Mouse (Mus musculus): ENCODE measurements at regions not wholly inside any gene's neighbourhood (a gene's known extent, or its start where the extent isn't known, plus 50 kb on each side); places are given as distances from the start of the nearest gene placed in this dataset.

DNA sequence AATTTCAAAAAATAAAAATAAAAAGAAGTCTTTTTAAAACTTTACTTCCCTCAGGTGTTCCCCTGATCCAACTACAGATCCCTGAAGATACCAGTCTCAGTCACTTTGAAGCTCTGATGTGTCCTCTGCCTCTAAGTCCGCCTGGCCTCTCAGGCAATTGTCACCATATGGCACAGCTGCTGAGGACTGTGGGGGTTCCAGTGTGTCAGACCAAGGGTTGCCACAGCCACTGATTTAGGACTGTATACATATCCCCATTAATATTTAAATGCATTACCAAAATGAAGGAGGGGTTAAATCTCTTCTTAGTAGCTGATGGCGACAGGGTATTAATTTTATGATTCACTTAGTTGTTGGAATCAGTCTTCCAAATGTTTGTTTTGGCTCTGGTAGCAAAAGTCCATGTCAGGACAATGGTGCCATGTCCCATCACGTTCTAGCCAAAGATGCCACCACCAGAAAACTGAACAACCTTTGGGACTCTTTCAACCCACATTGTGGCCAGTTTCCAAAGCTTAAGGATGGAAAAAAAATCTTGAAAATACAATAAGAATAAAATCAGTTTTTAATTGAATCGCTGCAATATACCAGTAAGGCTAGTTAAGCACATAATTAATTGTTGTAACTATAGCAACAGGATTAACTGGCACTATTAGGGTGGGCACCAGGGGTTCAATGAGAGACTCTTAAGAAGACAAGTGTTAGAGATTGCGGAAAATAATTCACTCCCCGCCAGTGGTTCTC, 62.5 kb downstream of the Arrdc4 start:
- intact Hi-C loops (cut with DNase I) = loop anchor here (5.0 kb wide), 1 partner anchor 61 kb away; the partner anchor contains the start of gene Arrdc4
- DNase-seq = no peak

DNA sequence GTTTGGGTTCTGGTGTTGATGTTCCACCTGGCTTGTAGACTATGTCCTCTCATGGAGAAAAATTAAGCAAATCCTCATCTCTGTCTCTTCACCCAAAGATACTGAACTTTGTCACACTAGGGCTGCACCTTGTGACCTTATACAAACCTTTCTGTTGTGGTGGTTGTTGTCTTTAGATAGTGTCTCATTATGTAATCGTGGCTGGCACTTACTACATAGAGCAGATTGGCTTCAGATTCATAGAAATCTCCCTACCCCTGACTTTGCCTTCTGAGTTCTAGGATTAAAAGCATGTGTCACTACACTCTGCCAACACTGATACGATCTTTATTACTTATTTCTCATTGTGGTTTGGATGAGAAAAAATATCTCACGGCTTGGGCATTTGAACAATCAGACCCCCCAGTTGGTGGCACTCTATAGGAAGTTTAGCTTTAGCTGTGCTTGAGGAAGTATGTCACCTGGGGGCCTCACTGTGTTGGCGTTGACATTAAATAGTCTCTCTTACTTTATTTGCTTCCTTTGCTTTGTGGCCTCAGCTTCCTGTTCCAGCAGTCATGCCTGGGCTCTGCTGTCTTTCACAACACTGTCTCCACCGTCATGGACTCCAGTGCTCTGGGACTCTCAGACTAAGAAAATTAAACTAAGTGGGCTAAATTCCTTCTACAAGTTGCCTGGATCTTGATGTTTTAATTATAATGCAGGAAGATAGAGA, 66.0 kb downstream of the Arrdc4 start:
- intact Hi-C loops (cut with DNase I) = no loop called here
- DNase-seq = no peak

DNA sequence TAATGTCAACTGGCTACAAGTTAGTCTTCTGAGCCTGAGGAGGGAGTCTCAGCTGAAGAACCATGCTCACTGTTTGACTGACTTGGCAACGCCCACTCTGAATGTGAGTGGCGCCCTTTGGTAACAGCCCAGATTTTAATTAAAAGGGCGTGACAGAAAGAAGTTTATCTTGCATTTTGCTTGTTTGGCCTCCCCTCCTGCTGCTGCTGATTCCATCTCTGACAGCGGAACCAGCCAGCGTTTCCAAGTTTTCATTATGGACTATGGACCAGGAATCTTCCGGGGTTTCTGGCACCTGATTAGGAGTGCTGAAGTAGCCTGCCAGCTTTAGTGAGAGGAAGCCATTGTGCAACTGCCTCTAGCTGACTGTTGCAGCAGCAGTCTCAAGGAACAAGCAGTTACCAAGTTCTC, 66.7 kb downstream of the Arrdc4 start:
- DNase-seq = peak in 1 of 2 experiments; percentile 4
- intact Hi-C loops (cut with DNase I) = no loop called here

DNA sequence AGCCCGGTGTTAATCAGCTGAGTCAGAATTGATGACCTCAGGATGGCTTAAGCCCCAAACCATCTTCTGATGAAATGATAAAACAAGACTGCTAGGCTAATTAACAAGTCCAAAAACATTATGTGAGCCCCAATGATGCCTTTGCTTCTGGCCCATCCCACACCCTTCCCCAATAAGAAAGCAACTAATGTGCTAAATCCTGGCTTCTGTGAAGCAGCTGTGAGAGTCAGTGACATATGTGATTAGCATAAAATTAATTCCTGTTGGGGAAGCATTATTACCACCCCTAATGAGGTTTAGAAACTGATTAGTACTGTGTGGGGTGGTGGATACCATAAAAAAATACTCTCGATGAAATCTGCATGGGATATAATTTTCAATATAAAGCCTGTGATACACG, 69.3 kb downstream of the Arrdc4 start:
- intact Hi-C loops (cut with DNase I) = no loop called here

DNA sequence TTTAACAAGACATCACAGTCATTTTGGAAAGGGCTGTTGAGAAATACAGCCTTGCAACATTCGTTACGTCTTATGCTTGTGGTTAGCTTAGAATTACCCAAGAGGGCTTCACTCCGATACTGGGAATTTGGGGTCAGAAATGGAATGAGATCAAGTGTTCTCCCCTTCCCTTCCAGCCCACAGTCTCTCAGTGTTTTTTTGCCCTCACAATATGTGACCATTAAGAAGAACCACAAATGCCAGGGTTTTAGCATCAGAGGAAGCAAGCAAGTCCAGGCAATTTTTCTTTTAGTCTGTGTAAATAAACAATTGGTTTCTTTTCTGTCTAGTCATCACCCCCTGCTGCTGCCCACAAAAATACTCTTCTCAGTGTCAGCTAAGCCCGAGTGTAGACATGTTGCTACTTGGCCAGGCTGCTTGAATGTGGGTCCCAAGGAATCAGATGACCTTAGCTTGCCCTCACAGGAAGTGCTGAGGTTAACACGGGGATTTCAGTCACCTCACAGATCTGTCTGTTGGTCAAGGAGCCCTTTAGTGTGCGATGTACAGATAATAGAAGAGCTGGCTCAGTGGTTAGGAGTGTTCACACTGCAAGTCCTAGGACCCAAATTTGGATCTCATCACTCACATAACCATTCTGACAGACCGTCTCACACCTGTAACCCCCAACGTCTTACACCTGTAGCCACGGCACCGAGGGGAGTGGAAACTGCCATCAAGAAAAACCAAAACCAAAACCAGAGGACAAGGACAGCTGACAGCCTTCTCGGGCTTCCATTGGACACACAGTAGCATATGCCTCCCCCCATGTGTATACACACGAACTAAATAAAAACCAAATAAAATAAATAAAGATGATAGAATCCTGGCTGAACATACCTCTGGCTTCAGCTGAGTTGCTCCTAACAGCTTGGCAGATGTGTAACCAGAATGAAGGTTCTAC, 81.0 kb downstream of the Arrdc4 start:
- intact Hi-C loops (cut with DNase I) = no loop called here
- DNase-seq = no peak

More for the DNA sequence above, 69.3 kb downstream of the Arrdc4 start:
- DNase-seq = no peak

DNA sequence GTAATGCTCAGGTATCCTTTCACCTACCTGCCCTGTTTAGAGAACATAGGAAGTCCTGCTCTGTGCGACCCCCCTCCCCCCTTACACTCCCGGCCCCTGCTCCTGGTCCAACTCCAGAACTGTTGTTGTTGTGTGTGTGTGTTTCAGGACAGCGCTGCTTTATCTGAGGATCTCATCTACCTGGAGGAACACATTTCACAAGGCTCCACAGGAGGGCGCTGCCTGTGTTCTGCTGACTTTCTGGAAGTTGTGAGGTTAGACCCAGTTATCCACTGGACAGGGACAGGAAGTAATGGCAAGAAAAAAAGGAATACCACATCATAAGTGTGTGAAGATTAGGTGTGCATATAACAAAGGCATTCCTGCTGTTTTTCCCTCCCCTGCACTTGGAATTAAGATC, 81.8 kb downstream of the Arrdc4 start:
- intact Hi-C loops (cut with DNase I) = no loop called here
- no peak for DNase-seq

DNA sequence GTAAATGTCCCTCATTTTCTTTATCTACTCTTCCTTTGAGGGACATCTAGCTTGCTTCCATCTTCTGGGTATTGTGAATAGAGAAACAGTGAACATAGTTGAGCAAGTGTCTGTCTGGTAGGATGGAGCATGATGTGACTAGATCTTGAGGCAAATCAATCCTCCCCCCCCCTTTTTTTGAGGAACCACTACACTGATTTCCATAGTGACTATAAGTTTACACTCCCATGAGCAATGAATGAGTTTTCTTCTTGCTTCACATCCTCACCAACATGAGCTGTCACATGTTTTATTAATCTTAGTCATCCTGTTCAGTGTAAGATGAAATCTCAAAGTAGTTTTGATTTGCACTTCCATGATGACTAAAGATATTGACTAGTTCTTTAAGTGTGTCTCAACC, 92.7 kb downstream of the Arrdc4 start:
- intact Hi-C loops (cut with DNase I) = no loop called here
- no peak for DNase-seq

DNA sequence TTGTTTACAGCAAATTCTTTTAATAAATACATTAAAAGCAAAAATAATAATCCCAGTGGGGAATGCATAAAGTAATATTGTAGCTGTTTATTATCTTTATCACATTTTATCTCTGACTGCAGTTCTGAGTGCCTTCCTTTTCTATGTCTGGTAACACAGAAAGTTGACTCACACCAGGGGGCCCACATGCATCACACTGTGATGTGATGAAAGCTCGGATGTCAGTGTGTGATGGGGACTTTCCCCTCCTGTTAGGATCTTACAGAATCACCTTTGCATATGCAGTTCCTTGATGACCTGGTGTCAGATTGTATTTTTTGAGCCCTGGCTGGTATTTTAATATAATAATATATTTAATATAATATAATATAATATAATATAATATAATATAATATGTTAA, 95.5 kb downstream of the Arrdc4 start:
- intact Hi-C loops (cut with DNase I) = no loop called here
- DNase-seq = no peak

DNA sequence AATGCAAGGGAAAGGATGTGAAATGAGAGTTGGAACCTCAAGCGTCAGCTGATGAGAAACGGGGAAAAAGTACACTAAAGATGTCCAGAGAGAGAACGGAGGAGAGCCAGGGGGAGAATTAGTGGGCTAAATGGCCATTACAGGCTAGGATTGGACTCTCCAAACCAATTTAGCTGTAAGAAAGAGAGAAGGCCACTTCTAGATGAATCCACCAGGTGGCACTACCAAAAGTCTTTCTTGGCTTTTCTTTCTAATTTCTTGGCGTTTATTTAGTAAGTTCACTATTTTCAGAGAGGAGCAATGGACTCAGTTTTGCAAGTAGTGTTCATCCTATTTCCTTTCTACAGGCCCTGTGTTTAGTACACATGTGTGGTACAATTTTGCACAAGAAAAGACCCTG, 97.6 kb downstream of the Arrdc4 start:
- intact Hi-C loops (cut with DNase I) = loop anchor here (1.0 kb wide), 2 partner anchors 72 to 172 kb away; no protein-coding TSS in a partner anchor
- no peak for DNase-seq

DNA sequence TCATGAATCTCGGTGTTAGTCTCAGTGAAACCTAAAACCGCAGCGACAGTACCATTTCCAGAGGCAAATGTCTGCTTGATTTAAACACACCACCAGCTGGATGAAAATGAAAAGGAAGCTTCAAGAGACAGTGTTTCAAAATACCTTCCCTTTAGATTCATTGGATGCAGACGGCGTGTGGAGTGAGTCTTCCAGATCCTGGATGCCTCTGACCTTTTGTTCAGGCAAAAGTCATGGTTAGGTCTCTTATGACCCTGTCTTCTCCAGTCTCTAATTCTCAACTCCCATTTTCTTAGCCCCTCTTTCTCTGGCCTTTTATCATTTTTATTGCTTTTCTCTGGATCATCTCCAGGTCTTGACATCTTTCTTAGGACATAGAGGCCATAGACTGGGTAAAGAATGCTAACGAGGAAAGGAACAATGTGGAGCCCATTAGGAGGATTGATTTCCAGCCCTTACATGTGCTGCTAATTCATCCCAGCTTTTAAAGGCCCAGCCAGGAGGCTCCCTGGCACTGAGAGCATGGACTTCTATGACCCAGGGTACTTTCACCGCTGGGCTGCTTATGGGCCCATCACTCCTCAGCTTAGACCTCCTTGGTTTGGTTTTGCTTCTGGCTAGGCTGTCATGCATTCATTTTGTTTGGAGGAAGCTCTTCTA, 111.4 kb downstream of the Arrdc4 start:
- intact Hi-C loops (cut with DNase I) = no loop called here
- DNase-seq = no peak

DNA sequence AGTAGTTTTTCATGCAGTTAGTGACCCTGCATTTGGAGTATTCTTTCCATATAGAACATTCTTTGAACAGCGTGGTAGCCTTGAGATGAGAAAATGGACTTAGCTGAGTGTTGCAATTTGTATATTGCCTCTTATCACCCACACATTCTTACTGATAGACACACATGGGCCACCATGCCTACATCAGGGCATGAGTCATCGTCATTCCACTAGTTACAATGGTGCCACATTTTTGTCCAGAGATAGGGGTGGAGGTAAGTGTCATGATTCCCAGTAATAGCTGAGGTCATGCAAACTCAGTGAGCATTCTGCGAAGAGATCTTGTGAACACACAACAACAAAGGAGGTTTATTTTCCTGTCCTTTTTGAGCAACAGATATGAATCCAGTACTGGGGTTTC, 128.0 kb downstream of the Arrdc4 start:
- DNase-seq = no peak
- intact Hi-C loops (cut with DNase I) = no loop called here

DNA sequence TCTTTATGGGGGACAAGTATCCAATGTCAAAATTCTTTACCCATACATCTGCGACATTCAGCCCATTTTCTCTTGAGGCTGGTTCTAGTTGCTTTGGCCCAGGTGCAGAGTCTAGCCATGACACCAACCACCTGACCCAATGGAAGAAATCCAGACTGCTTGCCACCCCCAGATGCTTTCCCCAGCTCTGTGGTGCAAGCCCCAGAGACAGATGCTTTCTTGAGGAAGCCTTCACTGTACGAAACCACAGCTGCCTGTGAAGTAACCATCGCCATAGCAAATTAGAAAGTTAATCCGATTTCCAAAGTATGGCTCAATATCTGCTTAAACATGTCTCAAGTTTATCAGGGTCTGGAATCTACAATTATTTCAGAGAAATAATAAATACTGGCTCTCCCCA, 138.5 kb downstream of the Arrdc4 start:
- no peak for DNase-seq
- intact Hi-C loops (cut with DNase I) = no loop called here

DNA sequence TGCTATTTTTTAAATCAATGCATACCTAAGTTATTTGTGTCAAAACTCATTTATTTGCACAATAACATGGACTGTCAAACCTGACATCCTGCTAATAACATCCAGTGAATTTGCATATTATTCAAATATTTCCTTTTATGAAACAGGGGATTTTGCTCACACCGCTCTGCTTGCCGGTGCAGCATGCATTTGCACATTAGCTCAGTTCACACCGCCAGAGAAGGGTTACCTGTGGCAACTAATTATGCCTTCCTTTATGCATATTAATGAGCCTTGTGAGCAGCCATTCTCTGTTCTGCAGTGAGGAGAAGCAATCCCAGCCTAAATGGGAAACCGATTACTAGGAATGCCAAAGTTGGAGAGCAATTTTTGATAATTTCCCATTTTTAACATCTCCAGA, 141.9 kb downstream of the Arrdc4 start:
- DNase-seq = no peak
- intact Hi-C loops (cut with DNase I) = loop anchor here (10.0 kb wide), 1 partner anchor 88 kb away; no protein-coding TSS in a partner anchor

DNA sequence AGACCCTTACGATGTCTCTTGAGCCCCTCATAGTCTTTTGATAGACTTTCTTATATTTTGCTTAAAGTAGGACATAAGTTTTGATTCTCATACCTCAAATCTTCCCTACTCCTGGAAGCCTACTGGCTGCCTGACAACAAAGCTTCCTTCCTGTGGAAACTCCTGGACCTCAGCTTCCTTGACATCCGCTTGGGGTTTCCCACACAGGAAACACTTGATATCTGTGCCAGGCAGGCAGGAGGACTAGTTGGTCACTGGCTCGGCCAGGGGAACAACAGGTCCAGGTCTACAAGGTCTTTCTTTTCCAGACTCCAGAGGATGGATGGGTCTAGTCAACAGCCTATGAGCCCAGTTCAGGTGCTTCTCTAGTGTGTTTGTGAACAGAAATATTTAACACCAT, 142.8 kb downstream of the Arrdc4 start:
- DNase-seq = peak in 1 of 2 experiments; percentile 5
- intact Hi-C loops (cut with DNase I) = loop anchor here (10.0 kb wide), 1 partner anchor 89 kb away; no protein-coding TSS in a partner anchor

DNA sequence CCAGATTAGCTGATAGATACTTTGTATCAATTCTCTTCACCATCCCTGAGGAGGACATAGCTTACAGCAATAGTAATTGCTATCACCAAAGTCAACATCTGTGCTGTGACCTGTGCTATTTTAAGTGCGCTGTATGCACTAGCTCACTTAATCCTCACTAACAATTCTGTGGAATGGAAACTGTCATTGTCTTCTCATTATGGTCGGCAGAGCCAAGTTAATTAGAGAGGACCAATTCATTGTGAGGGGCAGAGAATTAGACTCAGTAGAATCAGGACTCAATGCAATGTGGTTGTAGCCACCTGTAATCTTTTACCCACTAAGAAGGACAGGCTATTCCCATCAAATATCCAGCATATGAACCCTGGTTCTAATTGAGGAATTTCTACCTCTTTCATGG, 145.3 kb downstream of the Arrdc4 start:
- intact Hi-C loops (cut with DNase I) = loop anchor here (10.0 kb wide), 1 partner anchor 91 kb away; no protein-coding TSS in a partner anchor
- no peak for DNase-seq

DNA sequence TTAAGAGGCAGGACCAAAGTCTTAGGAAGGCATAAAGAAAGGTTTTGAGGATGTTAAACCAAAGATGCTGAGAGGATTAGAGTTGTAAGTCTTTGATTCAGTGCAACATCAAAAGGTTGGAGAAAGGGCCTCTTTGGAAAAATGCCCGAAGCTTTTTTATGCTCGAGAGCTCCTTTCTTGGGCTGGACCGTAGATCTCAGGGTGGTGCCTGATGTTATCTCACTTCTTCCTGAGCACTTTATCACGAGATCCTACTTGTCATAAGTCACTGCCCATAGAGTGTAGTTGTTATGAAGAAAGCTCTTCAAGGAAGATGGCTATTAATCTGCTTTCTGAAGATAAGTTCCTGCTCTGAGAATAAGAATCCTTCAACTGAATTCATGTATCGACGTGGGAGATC, 147.0 kb downstream of the Arrdc4 start:
- intact Hi-C loops (cut with DNase I) = loop anchor here (10.0 kb wide), 1 partner anchor 93 kb away; no protein-coding TSS in a partner anchor
- no peak for DNase-seq

DNA sequence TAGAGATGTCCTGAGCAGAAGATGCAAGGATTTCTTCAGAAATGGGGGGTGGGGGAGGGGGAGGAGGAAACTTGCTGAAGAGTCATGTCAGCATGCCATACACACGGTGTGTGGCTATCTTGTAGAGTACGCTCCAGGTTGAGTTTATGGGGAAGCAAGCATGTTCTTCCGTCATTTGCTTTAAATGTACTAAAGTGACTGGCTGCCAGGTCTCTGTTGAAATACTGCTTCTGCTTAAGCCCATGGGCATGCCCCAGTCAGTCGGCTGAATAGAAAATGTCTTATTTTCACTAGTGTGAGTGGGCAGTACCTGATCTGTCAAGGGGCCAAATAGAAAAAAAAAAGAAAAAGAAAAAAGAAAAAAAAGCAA, 155.0 kb downstream of the Arrdc4 start:
- no peak for DNase-seq
- intact Hi-C loops (cut with DNase I) = no loop called here

DNA sequence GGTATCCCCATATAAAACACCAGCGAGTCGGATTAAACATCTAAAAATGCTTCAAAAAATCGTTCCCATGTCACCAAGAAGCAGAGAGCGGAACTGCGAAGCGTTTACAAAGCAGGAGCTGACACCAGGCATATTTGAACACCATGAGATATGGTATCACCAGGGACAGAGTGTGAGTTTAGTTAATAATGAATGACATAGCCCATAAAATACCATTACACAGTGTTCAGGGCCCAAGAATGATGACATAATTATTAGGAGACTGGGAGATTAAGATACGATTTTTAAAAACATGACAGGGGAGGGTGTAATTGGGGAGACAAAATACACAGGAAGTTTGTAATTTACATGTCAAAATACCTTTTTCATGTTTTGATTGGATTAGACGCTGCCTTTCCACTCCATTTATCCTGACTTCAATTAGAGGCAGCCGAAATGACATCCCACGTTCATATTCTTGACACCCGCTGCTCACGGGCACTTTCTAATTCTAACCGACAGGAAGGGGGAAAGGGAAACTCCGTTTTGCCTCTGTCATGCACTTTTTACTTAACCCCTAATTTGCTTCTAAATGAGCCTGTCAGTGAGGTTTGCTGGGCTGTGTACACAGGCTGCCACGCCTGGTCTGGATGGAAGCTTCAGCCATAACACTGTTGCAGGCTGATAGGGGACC, 155.6 kb downstream of the Arrdc4 start:
- intact Hi-C loops (cut with DNase I) = no loop called here
- no peak for DNase-seq

DNA sequence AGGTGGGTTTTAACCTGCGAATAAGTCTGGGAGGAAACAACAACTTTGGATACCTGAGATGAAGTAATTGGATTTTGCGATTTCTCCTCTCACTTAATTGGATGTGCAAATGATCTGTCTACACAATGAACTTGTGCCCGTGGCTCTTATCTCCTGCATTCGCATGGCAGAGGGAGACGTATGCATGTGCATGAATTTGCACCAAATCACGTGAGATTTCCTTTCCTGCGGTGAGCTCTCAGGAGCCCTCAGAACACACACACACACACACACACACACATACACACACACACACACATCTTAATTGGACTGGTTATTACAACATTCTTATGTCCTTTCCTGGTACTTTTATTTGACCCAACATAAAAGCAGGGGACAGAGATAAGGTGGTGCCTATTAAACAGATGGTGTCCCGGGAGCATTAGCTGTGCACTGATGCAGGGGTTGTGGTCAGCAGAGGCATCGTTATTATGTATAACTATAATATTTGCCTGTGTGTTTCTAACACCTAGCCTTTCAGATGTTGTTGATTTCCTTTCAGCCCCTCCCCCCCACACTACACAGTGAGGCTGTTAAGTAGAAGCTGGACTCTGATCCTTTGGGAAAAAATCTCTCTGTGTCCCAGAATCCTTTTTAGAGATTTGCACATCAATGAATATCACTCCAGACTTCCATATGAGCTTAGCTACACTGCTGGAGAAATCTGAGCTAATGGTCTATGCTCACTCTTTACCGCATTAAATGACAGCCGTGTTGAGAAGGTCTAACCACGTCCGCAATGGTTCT, 166.3 kb downstream of the Arrdc4 start:
- DNase-seq = no peak
- intact Hi-C loops (cut with DNase I) = no loop called here

Data from heart, postnatal 36 days (tissue).